Mouse (Mus musculus): ENCODE data around the gene D13Ertd608e.
"Not testable (repeated sequence)": the region's sequence is repeated elsewhere in the genome, so short reads cannot be mapped to it uniquely, and the experiment has no call there.

DNA sequence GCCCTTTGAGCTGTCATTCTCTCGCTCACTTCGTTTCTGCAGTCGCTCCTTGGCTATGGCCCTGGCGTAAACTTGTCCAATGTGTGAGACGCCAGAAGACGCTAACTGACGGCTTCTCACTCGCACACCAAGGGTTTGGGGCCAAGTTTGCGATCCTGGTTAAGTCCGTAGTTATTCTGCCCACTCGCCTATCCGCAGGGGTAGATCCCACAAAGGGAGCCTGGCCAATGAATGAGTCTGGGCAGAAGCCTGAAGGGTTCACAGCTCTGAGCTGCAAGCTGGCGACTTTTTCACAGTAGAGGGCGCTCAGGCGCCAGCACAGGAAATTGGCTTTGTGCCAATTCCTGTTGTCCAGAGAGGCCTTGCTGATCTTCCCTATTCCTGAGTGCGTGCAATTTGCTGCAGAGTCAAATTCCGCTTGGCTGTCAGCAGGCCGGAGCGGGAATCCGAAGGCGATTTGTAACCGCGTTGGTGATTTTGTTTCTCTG lies 562 bp downstream of the D13Ertd608e start:
- not testable (repeated sequence) for TF ChIP-seq CTCF, POLR2A (IDR thresholded peaks at IDR 0.05; ENCODE audit: extremely low read depth, insufficient read depth, low read length)
